Mouse (Mus musculus): ENCODE results near the gene Cbx8.

DNA sequence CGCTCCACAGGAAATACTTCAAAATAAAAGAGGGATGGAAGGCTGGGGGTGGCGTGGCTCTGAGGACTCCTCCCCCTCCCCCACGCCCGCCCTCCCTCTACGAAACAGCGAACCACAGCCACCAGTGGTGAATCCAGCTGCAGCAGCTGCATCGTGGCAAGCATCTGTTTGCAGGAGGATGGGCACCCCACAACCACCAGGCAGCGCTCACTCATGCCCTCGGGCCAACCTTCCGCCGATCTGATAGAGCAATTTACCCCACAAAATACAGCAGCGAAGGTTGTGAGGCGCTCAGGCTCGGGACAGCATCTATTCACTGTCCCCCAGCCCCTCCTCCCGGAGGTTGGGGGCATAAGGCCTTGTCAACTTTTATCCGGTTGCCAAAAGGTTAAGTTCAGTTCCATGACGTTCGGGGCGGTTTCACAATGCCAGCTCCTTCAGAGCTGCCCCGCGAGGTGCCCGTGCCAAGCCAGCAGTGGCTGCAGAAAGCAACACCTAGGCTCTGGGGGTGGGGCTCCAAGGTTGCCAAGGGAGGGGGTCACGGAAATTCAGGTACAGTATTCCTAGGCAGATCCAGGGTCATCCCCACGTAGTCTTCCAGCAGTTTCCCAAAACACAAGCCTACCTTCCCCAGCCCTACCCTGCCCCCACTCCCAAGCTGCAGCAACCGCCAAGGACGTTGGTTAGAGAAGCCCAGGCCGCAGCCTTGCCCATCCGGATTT lies 43.1 kb upstream of the Cbx8 start:
- TF ChIP-seq CTCF (IDR thresholded peaks at IDR 0.05; ENCODE audit: low read depth) (peak; percentile 43), EP300 (optimal IDR thresholded peaks at IDR 0.05) (no peak)

All from stomach, postnatal 0 days (tissue).